Mouse (Mus musculus) hindbrain, embryonic 11.5 days (tissue): Measurements from ENCODE around the gene Golga4. TPM values are rescaled to one million over a fixed set of nuclear protein-coding genes. Genes with fewer than 3 reads are reported as not detected.

Experiments
- ATAC-seq: fragments of 200-750 bp; cut with Nextera tagmentation; 2 replicates; pipeline ENCODE4 v1.8.0; 2017; ENCODE audit warnings: mild to moderate bottlenecking, moderate TSS enrichment, moderate library complexity; ENCODE audit not compliant: low FRiP score
- DNase-seq: peaks from one replicate; pipeline ENCODE4 v3.0.0-alpha.2; 2015; ENCODE audit warnings: low spot score
- H3K27ac ChIP-seq: fragments of 300-500 bp; sonication (generic); 2 replicates; pipeline ENCODE4 v1.5.1; 2014; ENCODE audit warnings: mild to moderate bottlenecking, low read depth, low read length
- H3K27me3 ChIP-seq: fragments of 300-500 bp; sonication (generic); 2 replicates; pipeline ENCODE4 v1.6.1; 2014; ENCODE audit warnings: mild to moderate bottlenecking, low read length, moderate library complexity, mixed read lengths; ENCODE audit not compliant: control insufficient read depth, insufficient read depth
- H3K36me3 ChIP-seq: fragments of 300-500 bp; sonication (generic); 2 replicates; pipeline ENCODE4 v1.6.1; 2014; ENCODE audit warnings: mild to moderate bottlenecking, low read length, moderate library complexity, mixed read lengths; ENCODE audit not compliant: control insufficient read depth, insufficient read depth
- H3K4me1 ChIP-seq: fragments of 300-500 bp; sonication (generic); replicated peaks from 2 replicates; pipeline ENCODE4 v1.6.1; 2014; ENCODE audit warnings: low read length, mixed read lengths; ENCODE audit not compliant: control insufficient read depth, insufficient read depth
- H3K4me2 ChIP-seq: fragments of 300-500 bp; sonication (generic); replicated peaks from 2 replicates; pipeline ENCODE4 v1.6.1; 2014; ENCODE audit warnings: mild to moderate bottlenecking, low read depth, low read length
- H3K4me3 ChIP-seq: fragments of 300-500 bp; sonication (generic); 2 replicates; pipeline ENCODE4 v1.5.1; 2014; ENCODE audit warnings: low read depth, low read length
- H3K9ac ChIP-seq: fragments of 300-500 bp; sonication (generic); 2 replicates; pipeline ENCODE4 v1.6.1; 2014; ENCODE audit warnings: low read depth, low read length
- H3K9me3 ChIP-seq: fragments of 300-500 bp; sonication (generic); 2 replicates; pipeline ENCODE4 v1.6.1; 2016; ENCODE audit warnings: low read length; ENCODE audit not compliant: control insufficient read depth
- WGBS: fragments of 180-500 bp; shearing (Covaris S2); extraction: QIAGEN DNeasy Blood & Tissue Kit; methylation state at CpG from one replicate; pipeline ENCODE4 v1.1.7; 2014; 5-methylcytosine and 5-hydroxymethylcytosine counted together
- polyA plus RNA-seq: library from polyadenylated mRNA; unstranded; fragments of >200 nt; fragmentation: Nextera tagmentation; extraction: Ambion mirVana; gene quantifications from 2 replicates; pipeline ENCODE4 v1.2.1, GENCODE M21; 2014

The Golga4 gene
- polyA plus RNA-seq, 1 experiment from 2014 or later = 64.8 TPM

DNA sequence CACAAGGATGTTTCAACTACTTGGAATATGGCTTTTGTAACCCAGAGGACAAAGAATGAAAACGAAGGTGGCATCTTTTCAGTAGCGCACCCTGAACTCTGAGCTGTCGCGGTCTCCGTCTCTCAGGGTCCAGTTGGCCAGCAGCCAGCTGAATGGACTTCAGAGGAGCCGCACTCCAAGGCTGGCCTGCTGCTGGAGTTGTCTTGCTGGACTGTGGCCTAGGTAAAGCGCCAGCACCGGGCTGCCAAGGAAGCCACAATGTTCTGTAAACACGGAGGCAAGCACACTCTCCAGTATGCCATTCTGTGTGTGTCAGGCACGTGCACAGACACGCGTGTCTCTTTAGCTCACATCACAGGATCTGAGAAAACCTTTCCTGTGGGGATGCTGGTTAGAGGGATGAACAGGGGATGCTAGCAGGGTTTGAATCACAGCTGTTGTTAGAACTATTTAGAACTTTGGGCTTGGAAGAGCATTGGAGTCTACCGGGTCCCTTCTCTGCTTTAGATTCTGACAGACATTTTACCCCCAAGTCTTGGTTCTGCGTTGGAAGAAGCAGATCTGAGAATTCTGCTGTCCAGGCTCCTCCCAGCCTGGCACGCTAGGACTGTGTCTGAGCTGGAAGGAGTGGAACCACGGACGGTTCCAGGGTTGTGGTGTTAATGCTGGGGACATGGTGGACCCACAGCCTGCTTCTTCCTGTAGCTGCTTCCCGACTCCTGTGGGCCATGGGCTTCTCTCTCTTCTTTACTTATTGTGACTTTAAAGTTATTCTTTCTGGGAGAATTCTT lies 116.5 kb downstream of the Golga4 start:
- Histone ChIP-seq H3K4me1 (no peaks in the 10 kb centered on the region), H3K4me2 (no peak overlapping the region), H3K4me3 (no peak overlapping the region), H3K9me3 (no peaks in the 10 kb centered on the region), H3K27ac (no peak overlapping the region), H3K36me3 (no peaks in the 10 kb centered on the region), H3K27me3 (no peaks in the 10 kb centered on the region), H3K9ac (no peak overlapping the region)
- ATAC-seq (no peak), DNase-seq (no peak)
- 89% methylated on average over 18 of the region's 18 CpGs for WGBS

- Histone ChIP-seq H3K4me3 (no peak overlapping the region), H3K9me3 (no peaks in the 10 kb centered on the region), H3K9ac (no peak overlapping the region), H3K27me3 (no peaks in the 10 kb centered on the region), H3K27ac (no peak overlapping the region), H3K4me2 (no peak overlapping the region), H3K4me1 (no peaks in the 10 kb centered on the region), H3K36me3 (no peaks in the 10 kb centered on the region)
- DNase-seq = no peak
- no peak for ATAC-seq
- 61% methylated on average over 9 of the region's 9 CpGs for WGBS
Observed at GRCm38 (mm10) chr9:118623483-118623882, 117.4 kb downstream of the Golga4 start.

DNA sequence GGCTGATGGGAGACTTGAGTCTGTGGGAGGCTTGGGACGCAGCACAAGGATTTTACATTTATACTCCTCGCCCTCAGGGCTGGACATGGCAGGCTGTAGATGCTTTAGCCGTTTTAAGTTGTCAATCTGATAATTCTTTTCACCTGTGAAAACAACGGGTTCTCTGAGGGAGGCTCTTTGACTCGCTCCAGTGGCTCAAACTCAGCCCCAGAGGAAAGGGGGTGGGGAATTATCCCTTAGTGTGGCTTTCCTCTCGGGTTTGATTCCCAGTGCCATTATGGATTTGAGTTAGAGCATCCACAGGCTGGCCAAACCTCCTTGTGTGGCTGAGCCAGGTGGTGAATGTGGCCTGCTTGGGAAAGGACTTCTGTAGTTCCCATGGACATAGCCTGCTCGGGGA lies 118.1 kb downstream of the Golga4 start:
- H3K4me1 ChIP-seq = no peaks in the 10 kb centered on the region
- H3K27me3 ChIP-seq = no peaks in the 10 kb centered on the region
- DNase-seq = no peak
- no peak for ATAC-seq
- no peak overlapping the region for H3K27ac ChIP-seq
- no peaks in the 10 kb centered on the region for H3K36me3 ChIP-seq
- 40% methylated on average over 7 of the region's 7 CpGs for WGBS
- H3K4me2 ChIP-seq = no peak overlapping the region
- no peak overlapping the region for H3K9ac ChIP-seq
- no peak overlapping the region for H3K4me3 ChIP-seq
- no peaks in the 10 kb centered on the region for H3K9me3 ChIP-seq

DNA sequence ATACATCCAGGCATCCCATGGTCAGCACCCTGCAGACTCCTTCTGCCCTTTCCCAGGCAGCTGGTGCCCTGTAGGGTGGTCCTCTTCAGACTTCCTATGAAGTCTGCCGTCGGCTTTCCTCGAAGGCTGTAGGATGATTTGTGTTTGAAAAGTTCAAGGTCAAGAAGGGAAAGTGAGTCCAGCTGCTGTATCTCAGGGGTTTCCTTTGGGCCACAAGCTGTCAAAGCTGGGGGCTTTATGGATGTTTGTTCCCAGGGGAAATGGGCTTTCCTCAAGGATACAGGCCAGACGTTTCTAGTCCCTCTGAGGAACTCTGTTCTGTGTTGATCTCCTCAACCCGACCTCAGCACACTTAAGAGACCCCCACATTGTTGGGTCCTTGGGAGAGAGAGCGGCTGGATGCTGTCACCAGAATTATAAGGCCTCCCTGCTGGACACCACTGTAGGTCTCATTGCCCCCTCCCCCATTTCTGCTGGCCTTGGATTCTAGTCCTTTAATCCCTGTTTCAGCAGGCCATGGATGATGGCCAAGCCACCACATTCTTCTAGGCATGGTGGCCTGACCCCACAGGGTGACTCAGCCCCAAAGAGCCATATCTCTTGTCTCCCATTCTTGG lies 123.8 kb downstream of the Golga4 start:
- Histone ChIP-seq H3K27ac (no peak overlapping the region), H3K36me3 (no peaks in the 10 kb centered on the region), H3K4me3 (no peak overlapping the region), H3K4me2 (no peak overlapping the region), H3K9me3 (no peaks in the 10 kb centered on the region), H3K27me3 (no peaks in the 10 kb centered on the region), H3K9ac (no peak overlapping the region), H3K4me1 (no peaks in the 10 kb centered on the region)
- ATAC-seq (no peak), DNase-seq (no peak)
- 50% methylated on average over 6 of the region's 6 CpGs for WGBS

Other genes with a start within 250 kb of the Golga4 start
- gene Eomes, start 28.1 kb upstream of the Golga4 start, polyA plus RNA-seq = 0.11 TPM in 1 of 2 replicates, not detected in the other
- 4.0 and 6.3 TPM in 2 replicates for gene Itga9, start 100.4 kb downstream of the Golga4 start, polyA plus RNA-seq